Mouse (Mus musculus) midbrain, embryonic 14.5 days (tissue): Measurements from ENCODE around the gene Tmem33. TPM values are rescaled to one million over a fixed set of nuclear protein-coding genes. Genes with fewer than 3 reads are reported as not detected.

Source experiments
- ATAC-seq: fragments of 200-750 bp; cut with Nextera tagmentation; 2 replicates; pipeline ENCODE4 v1.8.0; 2017; ENCODE audit warnings: moderate number of reproducible peaks, moderate library complexity; ENCODE audit not compliant: low FRiP score, low TSS enrichment
- DNase-seq: peaks from one replicate; pipeline ENCODE4 v3.0.0-alpha.2; 2015
- H3K27ac ChIP-seq: fragments of 300-500 bp; sonication (generic); replicated peaks from 2 replicates; pipeline ENCODE4 v1.5.1; 2014; ENCODE audit warnings: mild to moderate bottlenecking, low read depth, low read length, moderate library complexity
- H3K27me3 ChIP-seq: fragments of 300-500 bp; sonication (generic); 2 replicates; pipeline ENCODE4 v1.6.1; 2014; ENCODE audit warnings: low read length, control low read depth, mixed read lengths; ENCODE audit not compliant: control insufficient read depth, insufficient read depth
- H3K36me3 ChIP-seq: fragments of 300-500 bp; sonication (generic); 2 replicates; pipeline ENCODE4 v1.6.1; 2014; ENCODE audit warnings: low read length, control low read depth; ENCODE audit not compliant: control insufficient read depth, insufficient read depth
- H3K4me1 ChIP-seq: fragments of 300-500 bp; sonication (generic); 2 replicates; pipeline ENCODE4 v1.6.1; 2014; ENCODE audit warnings: mild to moderate bottlenecking, antibody characterized with exemption, low read length, control low read depth; ENCODE audit not compliant: control insufficient read depth, insufficient read depth
- H3K4me2 ChIP-seq: fragments of 300-500 bp; sonication (generic); 2 replicates; pipeline ENCODE4 v1.6.1; 2014; ENCODE audit warnings: mild to moderate bottlenecking, low read length, moderate library complexity
- H3K4me3 ChIP-seq: fragments of 300-500 bp; sonication (generic); replicated peaks from 2 replicates; pipeline ENCODE4 v1.5.1; 2014; ENCODE audit warnings: low read depth, low read length
- H3K9ac ChIP-seq: fragments of 300-500 bp; sonication (generic); replicated peaks from 2 replicates; pipeline ENCODE4 v1.6.1; 2014; ENCODE audit warnings: mild to moderate bottlenecking, low read length, moderate library complexity
- H3K9me3 ChIP-seq: fragments of 300-500 bp; sonication (generic); 2 replicates; pipeline ENCODE4 v1.6.1; 2016; ENCODE audit warnings: low read length, control low read depth, mixed read lengths; ENCODE audit not compliant: control insufficient read depth
- WGBS: fragments of 180-500 bp; shearing (Covaris S2); extraction: QIAGEN DNeasy Blood & Tissue Kit; methylation state at CpG from one replicate; pipeline ENCODE4 v1.1.7; 2014; 5-methylcytosine and 5-hydroxymethylcytosine counted together
- polyA plus RNA-seq: library from polyadenylated mRNA; unstranded; fragments of >200 nt; fragmentation: Nextera tagmentation; extraction: Ambion mirVana; gene quantifications from 2 replicates; pipeline ENCODE4 v1.2.1, GENCODE M21; 2014

Gene Tmem33
- polyA plus RNA-seq, 1 experiment from 2014 or later = 70.6 TPM

DNA sequence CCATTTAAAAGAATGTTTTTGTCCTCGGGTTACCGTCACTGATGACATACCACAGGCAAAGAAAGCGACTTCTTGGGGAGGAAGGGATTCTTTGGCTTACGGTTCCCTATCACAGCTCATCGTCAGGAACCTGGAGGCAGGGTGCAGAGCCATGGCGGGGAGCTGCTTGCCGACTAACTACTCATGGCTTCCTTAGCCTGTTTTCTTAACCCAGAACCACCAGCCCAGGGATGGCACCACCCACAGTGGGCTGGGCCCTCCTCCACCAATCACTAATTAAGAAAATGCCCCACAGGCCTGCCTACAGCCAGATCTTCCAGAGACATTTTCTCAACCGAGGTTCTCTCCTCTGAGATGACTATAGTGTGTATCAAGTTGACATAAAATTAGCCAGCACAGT, 8.9 kb downstream of the Tmem33 start:
- no peaks in the 10 kb centered on the region for H3K4me1 ChIP-seq

DNA sequence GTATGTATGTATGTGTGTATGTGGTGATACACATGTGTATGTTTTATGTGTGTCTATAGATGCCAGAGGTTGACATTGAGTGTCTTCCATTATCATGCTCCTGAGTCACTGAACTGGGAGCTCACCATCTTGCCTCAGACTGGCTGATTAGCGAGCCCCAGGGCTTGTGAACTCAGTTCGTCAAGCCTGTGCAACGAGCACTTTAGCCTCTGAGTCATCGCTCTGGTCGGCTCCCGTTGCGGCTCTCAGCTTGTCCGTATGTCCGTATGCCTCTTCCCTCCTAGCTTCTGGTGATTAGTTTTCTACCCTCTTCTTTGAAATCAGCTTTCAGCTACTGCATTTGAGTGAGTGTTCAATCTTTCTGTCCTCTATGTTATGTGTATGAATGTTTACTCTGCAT, 19.0 kb downstream of the Tmem33 start:
- H3K36me3 ChIP-seq = peaks cover 8% of the 10 kb centered on the region
- H3K9me3 ChIP-seq = no peaks in the 10 kb centered on the region
- 95% methylated on average over 9 of the region's 9 CpGs for WGBS
- no peak overlapping the region for H3K4me3 ChIP-seq
- H3K9ac ChIP-seq = no peak overlapping the region
- no peaks in the 10 kb centered on the region for H3K27me3 ChIP-seq
- no peak for DNase-seq
- H3K4me2 ChIP-seq = no peak overlapping the region
- no peak for ATAC-seq
- no peaks in the 10 kb centered on the region for H3K4me1 ChIP-seq
- H3K27ac ChIP-seq = no peak overlapping the region

More for the DNA sequence above, 8.9 kb downstream of the Tmem33 start:
- no peaks in the 10 kb centered on the region for H3K27me3 ChIP-seq
- no peak overlapping the region for H3K27ac ChIP-seq
- no peak overlapping the region for H3K9ac ChIP-seq
- DNase-seq (no peak), ATAC-seq (no peak)
- WGBS = 95% methylated on average over 8 of the region's 8 CpGs
- H3K4me2 ChIP-seq = no peak overlapping the region
- H3K9me3 ChIP-seq = no peaks in the 10 kb centered on the region
- peaks cover 49% of the 10 kb centered on the region for H3K36me3 ChIP-seq
- no peak overlapping the region for H3K4me3 ChIP-seq

DNA sequence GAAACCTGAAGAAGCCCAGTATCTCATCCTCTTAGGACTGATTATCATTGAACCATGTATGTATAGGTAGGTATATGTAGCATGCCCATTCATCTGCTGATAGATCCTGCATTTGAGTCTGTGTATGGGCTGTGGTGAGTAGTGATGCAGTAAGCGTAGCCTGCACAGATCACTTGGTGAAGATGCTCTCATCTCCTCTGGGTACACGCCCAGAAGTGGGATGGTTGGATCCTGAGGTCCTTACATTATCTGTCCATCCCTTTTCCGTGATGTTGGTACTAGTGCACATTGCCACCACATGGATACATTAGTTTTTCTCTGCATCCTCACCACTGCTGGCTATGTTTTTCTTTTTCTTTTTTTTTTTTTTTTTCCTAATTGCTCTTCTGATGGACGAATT, 19.5 kb downstream of the Tmem33 start:
- no peak overlapping the region for H3K4me3 ChIP-seq
- no peak for DNase-seq
- no peaks in the 10 kb centered on the region for H3K4me1 ChIP-seq
- no peaks in the 10 kb centered on the region for H3K9me3 ChIP-seq
- H3K27me3 ChIP-seq = no peaks in the 10 kb centered on the region
- ATAC-seq = no peak
- no peak overlapping the region for H3K4me2 ChIP-seq
- H3K27ac ChIP-seq = no peak overlapping the region
- 96% methylated on average over 4 of the region's 4 CpGs for WGBS
- peaks cover 12% of the 10 kb centered on the region for H3K36me3 ChIP-seq
- no peak overlapping the region for H3K9ac ChIP-seq

DNA sequence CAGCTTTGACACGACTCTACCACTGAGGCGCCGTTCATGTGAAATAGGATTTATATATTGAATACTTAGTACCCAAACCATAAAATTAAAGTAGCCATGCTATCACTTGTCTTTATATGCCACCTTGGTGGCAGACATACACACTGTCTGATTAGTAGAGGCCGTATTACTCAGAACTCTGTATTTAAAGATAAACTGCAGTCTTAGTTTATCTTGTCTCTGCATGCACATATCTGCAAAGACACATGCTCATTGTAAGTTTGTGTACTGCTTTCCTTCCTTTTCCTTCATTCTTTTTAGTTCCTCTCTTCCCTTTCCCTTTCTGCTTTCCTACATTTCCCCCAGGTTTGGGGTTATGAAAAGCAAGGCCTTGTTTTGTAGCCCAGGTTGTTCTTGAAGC, 20.0 kb downstream of the Tmem33 start:
- Histone ChIP-seq H3K9ac (no peak overlapping the region), H3K4me3 (no peak overlapping the region), H3K27ac (no peak overlapping the region), H3K27me3 (no peaks in the 10 kb centered on the region), H3K36me3 (peaks cover 17% of the 10 kb centered on the region), H3K4me2 (no peak overlapping the region), H3K4me1 (no peaks in the 10 kb centered on the region), H3K9me3 (no peaks in the 10 kb centered on the region)
- 86% methylated on average over 4 of the region's 4 CpGs for WGBS
- DNase-seq (no peak), ATAC-seq (no peak)

DNA sequence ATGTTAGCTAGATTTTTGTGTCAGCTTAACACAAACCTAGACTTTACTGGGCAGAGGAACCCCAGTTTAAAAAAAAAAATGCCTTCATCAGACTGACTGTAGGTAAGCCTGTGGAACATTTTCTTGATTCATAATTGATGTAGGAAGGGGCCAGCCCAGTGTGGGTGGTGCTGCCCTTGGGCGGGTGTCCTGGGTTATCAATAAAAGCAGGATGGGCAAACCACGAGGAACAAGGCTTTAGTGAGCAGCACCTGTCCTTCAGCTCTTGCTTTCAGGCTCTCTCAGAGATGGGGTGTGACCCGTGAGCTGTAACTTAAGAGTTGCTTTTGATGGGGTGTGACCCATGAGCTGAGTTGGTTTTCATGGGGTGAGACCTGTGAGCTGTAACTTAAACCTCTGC, 34.7 kb downstream of the Tmem33 start:
- ATAC-seq (no peak), DNase-seq (no peak)
- 87% methylated on average over 3 of the region's 3 CpGs for WGBS
- no peak overlapping the region for H3K27ac ChIP-seq
- H3K4me3 ChIP-seq = no peak overlapping the region
- peaks cover 18% of the 10 kb centered on the region; the same call in 1 of the 2 replicates for H3K36me3 ChIP-seq
- no peaks in the 10 kb centered on the region for H3K27me3 ChIP-seq
- no peaks in the 10 kb centered on the region for H3K4me1 ChIP-seq
- H3K9me3 ChIP-seq = no peaks in the 10 kb centered on the region
- no peak overlapping the region for H3K9ac ChIP-seq
- no peak overlapping the region for H3K4me2 ChIP-seq

DNA sequence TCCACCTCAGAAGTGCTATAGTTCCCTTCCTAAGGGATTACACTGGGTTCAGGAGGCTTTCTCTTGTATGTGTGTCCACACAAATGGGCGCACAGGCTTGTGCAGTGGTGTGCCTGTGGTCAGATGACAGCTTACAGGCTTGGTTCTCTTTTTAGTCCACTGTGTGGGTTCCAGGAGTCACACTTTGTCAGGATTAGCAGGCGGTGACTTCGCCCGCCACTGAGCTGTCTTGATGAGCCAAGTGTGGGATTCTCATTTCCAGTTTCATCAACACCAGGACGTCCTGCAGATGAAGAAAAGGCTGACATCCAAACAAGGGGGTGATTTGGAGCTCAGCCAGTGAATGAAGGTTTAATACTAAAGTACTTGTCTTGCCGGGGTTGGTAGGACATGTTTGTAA, 35.3 kb downstream of the Tmem33 start:
- H3K27ac ChIP-seq = no peak overlapping the region
- no peak overlapping the region for H3K4me3 ChIP-seq
- no peaks in the 10 kb centered on the region for H3K9me3 ChIP-seq
- no peak overlapping the region for H3K9ac ChIP-seq
- no peaks in the 10 kb centered on the region for H3K4me1 ChIP-seq
- 85% methylated on average over 6 of the region's 6 CpGs for WGBS
- H3K36me3 ChIP-seq = peaks cover 15% of the 10 kb centered on the region; the same call in 1 of the 2 replicates
- H3K27me3 ChIP-seq = no peaks in the 10 kb centered on the region
- DNase-seq = no peak
- ATAC-seq = no peak
- no peak overlapping the region for H3K4me2 ChIP-seq

DNA sequence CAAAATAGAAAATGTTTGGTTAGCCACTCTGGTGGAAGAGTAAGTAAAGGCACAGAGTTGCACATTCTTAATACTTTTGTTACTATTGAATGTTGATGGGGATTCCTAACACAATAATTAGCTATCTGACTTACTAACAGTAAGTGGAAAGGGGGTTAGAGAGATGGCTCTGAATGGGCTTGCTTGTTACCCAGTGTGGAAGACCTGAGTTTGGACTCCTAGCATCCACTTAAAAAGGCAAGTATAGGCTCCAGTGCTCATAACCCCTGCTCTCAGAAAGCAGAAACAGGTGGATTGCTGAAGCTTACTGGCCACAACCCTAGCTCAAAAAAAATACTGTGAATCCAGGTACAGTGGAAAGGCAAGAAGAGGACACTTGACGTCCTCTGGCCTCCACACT, 35.8 kb downstream of the Tmem33 start:
- ATAC-seq (no peak), DNase-seq (no peak)
- no peak overlapping the region for H3K4me3 ChIP-seq
- H3K27ac ChIP-seq = no peak overlapping the region
- H3K4me1 ChIP-seq = no peaks in the 10 kb centered on the region
- H3K9me3 ChIP-seq = no peaks in the 10 kb centered on the region
- no peak overlapping the region for H3K4me2 ChIP-seq
- peaks cover 15% of the 10 kb centered on the region; the same call in 1 of the 2 replicates for H3K36me3 ChIP-seq
- no peak overlapping the region for H3K9ac ChIP-seq
- 93% methylated on average over 1 of the region's 1 CpGs for WGBS
- no peaks in the 10 kb centered on the region for H3K27me3 ChIP-seq

DNA sequence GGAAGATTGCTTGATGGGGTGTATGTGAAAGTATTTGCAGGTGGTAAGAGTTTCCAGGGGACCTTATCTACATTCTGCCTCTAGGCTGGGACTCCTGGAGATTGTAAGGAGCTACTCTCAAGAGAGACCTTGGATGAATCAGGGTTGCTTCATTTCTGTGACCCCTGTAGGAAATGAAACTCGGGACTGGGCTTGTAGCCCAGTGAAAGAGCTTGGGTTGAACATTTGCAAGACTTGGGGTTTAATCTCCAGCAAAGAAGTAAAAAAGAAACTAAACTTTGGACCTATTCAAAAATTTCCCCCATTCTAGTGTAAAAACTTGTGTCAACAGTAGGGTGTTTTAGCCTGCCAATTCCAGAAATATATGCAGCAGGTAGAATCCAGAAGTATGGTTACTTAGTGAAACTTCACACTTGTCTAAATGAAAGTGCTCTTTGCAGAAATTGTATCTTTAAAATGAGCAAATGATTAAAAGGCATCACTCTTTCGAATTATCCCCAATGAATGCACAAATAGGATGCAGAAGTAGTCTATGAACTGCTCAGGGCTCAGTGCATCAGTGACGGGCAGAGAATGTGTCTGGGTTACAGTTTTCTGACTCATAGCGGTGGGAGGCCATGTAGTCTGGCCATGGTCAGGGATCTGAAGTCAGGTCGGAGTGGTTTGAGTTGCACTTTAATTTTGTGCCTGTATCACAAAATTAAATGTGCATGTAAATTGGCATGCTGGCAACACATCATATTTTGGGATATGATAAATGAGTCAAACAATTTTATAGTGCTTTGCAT, 36.9 kb downstream of the Tmem33 start:
- H3K9ac ChIP-seq = no peak overlapping the region
- H3K27me3 ChIP-seq = no peaks in the 10 kb centered on the region
- no peaks in the 10 kb centered on the region for H3K4me1 ChIP-seq
- H3K4me2 ChIP-seq = no peak overlapping the region
- no peak overlapping the region for H3K27ac ChIP-seq
- no peaks in the 10 kb centered on the region for H3K9me3 ChIP-seq
- H3K4me3 ChIP-seq = no peak overlapping the region
- ATAC-seq (no peak), DNase-seq (no peak)
- WGBS = 88% methylated on average over 5 of the region's 5 CpGs
- H3K36me3 ChIP-seq = peaks cover 12% of the 10 kb centered on the region; the same call in 1 of the 2 replicates

DNA sequence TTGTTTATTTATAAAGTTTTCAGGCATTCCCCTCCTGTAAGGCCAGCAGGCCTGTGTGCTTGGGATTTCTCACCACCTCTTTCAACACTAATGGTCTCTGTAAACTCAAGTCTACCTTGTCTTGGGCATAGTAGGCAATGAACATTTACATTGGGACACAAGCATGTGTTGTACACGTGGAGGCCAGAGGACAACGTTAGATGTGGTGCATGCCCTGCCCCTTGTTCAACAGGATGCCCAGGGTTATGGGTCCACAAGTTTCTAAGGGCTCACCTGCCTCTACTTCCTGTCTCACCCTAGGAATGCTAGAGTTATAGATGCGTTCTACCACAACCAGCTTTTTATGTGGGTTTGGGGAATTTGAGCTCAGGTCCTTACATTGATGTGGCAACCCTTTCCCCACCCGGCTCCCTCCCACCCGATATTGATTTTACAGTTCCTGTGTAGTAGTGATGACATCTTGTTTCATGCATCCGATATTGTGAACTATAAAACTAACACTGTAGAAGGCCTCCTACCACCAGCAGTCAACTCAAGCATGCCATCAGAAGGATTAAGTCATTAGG, 39.6 kb downstream of the Tmem33 start:
- peaks cover 6% of the 10 kb centered on the region; the same call in 1 of the 2 replicates for H3K36me3 ChIP-seq
- ATAC-seq (no peak), DNase-seq (no peak)
- no peak overlapping the region for H3K27ac ChIP-seq
- no peak overlapping the region for H3K9ac ChIP-seq
- H3K4me3 ChIP-seq = no peak overlapping the region
- H3K4me2 ChIP-seq = no peak overlapping the region
- WGBS = 91% methylated on average over 6 of the region's 6 CpGs
- H3K9me3 ChIP-seq = no peaks in the 10 kb centered on the region
- no peaks in the 10 kb centered on the region for H3K27me3 ChIP-seq
- H3K4me1 ChIP-seq = no peaks in the 10 kb centered on the region
